Comparison of ENCODE assay signal across 8 mouse cellular contexts in genomic region chr15:97664981-97665668, GRCm38 (mm10). TPM values are rescaled to one million over a fixed set of nuclear protein-coding genes. Genes with fewer than 3 reads are reported as not detected.
DNase-seq lines count a peak whose midpoint lies in the region; ATAC-seq lines count a peak whose summit lies in the region.

No protein-coding gene starts in this region.

- intact Hi-C loops in gastrocnemius, postnatal 14 days (cut with DNase I; ENCODE audit: low total_unique reads): loop anchor here (5.0 kb wide), 1 partner anchor 468 kb away; no protein-coding TSS in a partner anchor

- no peak overlapping the region for H3K4me2 ChIP-seq in midbrain, embryonic 14.5 days (ENCODE audit: low read length)
- no peak overlapping the region for H3K4me2 ChIP-seq in midbrain, embryonic 16.5 days (ENCODE audit: low read length)

- no peaks in the 10 kb centered on the region for H3K9me3 ChIP-seq in midbrain, embryonic 14.5 days (ENCODE audit: control insufficient read depth, low read length)
- no peaks in the 10 kb centered on the region for H3K9me3 ChIP-seq in midbrain, embryonic 16.5 days (replicated peaks; ENCODE audit: control insufficient read depth, low read length, poor library complexity, severe bottlenecking)

- no peak for ATAC-seq in midbrain, embryonic 14.5 days (ENCODE audit: low FRiP score, low TSS enrichment)
- ATAC-seq in midbrain, embryonic 16.5 days: no peak

- H3K27me3 ChIP-seq in midbrain, embryonic 14.5 days (ENCODE audit: control insufficient read depth, insufficient read depth, low read length): no peaks in the 10 kb centered on the region
- no peaks in the 10 kb centered on the region for H3K27me3 ChIP-seq in midbrain, embryonic 16.5 days (ENCODE audit: control insufficient read depth, insufficient read depth, low read depth, low read length)

- H3K36me3 ChIP-seq in midbrain, embryonic 14.5 days (ENCODE audit: control insufficient read depth, insufficient read depth, low read length): no peaks in the 10 kb centered on the region
- H3K36me3 ChIP-seq in midbrain, embryonic 16.5 days (ENCODE audit: control insufficient read depth, insufficient read depth, low read length): no peaks in the 10 kb centered on the region

- no peak overlapping the region for H3K9ac ChIP-seq in midbrain, embryonic 14.5 days (replicated peaks; ENCODE audit: low read length)
- no peak overlapping the region for H3K9ac ChIP-seq in midbrain, embryonic 16.5 days (ENCODE audit: low read depth, low read length)

- no peaks in the 10 kb centered on the region for H3K4me1 ChIP-seq in midbrain, embryonic 14.5 days (ENCODE audit: control insufficient read depth, insufficient read depth, low read length)
- H3K4me1 ChIP-seq in midbrain, embryonic 16.5 days (ENCODE audit: control insufficient read depth, insufficient read depth, low read length): no peaks in the 10 kb centered on the region; the same call in 1 of the 2 replicates

- DNase-seq in embryo, embryonic 10 days (ENCODE audit: low spot score): peak; percentile 46
- no peak for DNase-seq in embryo, embryonic 9.5 days (ENCODE audit: extremely low spot score)
- peak; percentile 62 for DNase-seq in midbrain, embryonic 14.5 days
- peak; percentile 41 for DNase-seq in c-Kit-positive CD71-positive TER-119-negative erythroid progenitor cells, embryonic 14.5 days (ENCODE audit: low read depth)
- DNase-seq in naive thymus-derived CD4-positive, alpha-beta T cell, adult 2 months (ENCODE audit: low read depth): peak; percentile 84
- DNase-seq in left cerebral cortex, adult 18-20 months (ENCODE audit: low spot score in 2 of 2): no peak
- DNase-seq in gastrocnemius, postnatal 14 days: no peak

- 67% methylated on average over 16 of the region's 16 CpGs for WGBS in midbrain, embryonic 14.5 days
- 67% methylated on average over 16 of the region's 16 CpGs for WGBS in midbrain, embryonic 16.5 days

- no peak overlapping the region for H3K27ac ChIP-seq in midbrain, embryonic 14.5 days (replicated peaks; ENCODE audit: low read depth, low read length)
- no peak overlapping the region for H3K27ac ChIP-seq in midbrain, embryonic 16.5 days (ENCODE audit: low read length)

- H3K4me3 ChIP-seq in midbrain, embryonic 14.5 days (replicated peaks; ENCODE audit: low read depth, low read length): no peak overlapping the region
- H3K4me3 ChIP-seq in midbrain, embryonic 16.5 days (ENCODE audit: low read depth, low read length): no peak overlapping the region

RNA-seq across cellular contexts. Expression of gene Rpap3, which starts 40.5 kb away (rescaled TPM):
- polyA plus RNA-seq in midbrain, embryonic 14.5 days (2014; fragmentation: Nextera tagmentation; extraction: Ambion mirVana): 45.5 and 50.3 TPM in 2 replicates
- polyA plus RNA-seq in midbrain, embryonic 16.5 days (2015; fragmentation: Nextera tagmentation; extraction: Ambion mirVana): 37.3 and 41.9 TPM in 2 replicates
- total RNA-seq in left cerebral cortex, adult 18-20 months (2021): 10 to 100 TPM; 29.2 to 29.7 TPM
- 10 to 100 TPM in 1 of 2 experiments, 1 to 10 TPM in 1; 9.4 to 10.4 TPM for total RNA-seq in gastrocnemius, postnatal 14 days (2021)

Comparison
In these comparisons a context has a peak if more than half of its experiments do, and no peak if none do; other contexts are left out.
1. DNase-seq: peak in embryo, embryonic 10 days (single experiment), midbrain, embryonic 14.5 days (single experiment), c-Kit-positive CD71-positive TER-119-negative erythroid progenitor cells, embryonic 14.5 days (single experiment) and naive thymus-derived CD4-positive, alpha-beta T cell, adult 2 months (single experiment); none in embryo, embryonic 9.5 days (single experiment), left cerebral cortex, adult 18-20 months (0 of 2) and gastrocnemius, postnatal 14 days (single experiment).